Mouse (Mus musculus) activated CD4-positive, CD25-positive, alpha-beta regulatory T cell, adult 4 months (primary cell): ENCODE results near the gene Agap1. TPM values are rescaled to one million over a fixed set of nuclear protein-coding genes. Genes with fewer than 3 reads are reported as not detected.

ENCODE experiments used
- ATAC-seq: one replicate; pipeline ENCODE4 v1.8.0; 2017
- polyA plus RNA-seq, 2 experiments: library from polyadenylated mRNA; unstranded; fragments of 100-300 nt; shearing (Covaris generic); gene quantifications; one replicate each; pipeline ENCODE4 v1.2.1; 2017

The Agap1 gene
- polyA plus RNA-seq, 2 experiments from 2014 or later: 0.04 to 0.05 TPM

- ATAC-seq: no peak
These were observed 413.2 kb downstream of the Agap1 start for GRCm38 (mm10) chr1:89867847-89868246.

- no peak for ATAC-seq
These were observed 415.7 kb downstream of the Agap1 start for GRCm38 (mm10) chr1:89870134-89870905.

- no peak for ATAC-seq
These were observed 416.3 kb downstream of the Agap1 start for GRCm38 (mm10) chr1:89870906-89871211.

GRCm38 (mm10) chr1:89876346-89877072, 421.9 kb downstream of the Agap1 start:
- ATAC-seq: no peak

- no peak for ATAC-seq
These were observed 423.9 kb downstream of the Agap1 start for GRCm38 (mm10) chr1:89878496-89878895.

GRCm38 (mm10) chr1:89880193-89880592, 425.6 kb downstream of the Agap1 start:
- no peak for ATAC-seq

GRCm38 (mm10) chr1:89880834-89881233, 426.2 kb downstream of the Agap1 start:
- ATAC-seq: no peak

- no peak for ATAC-seq
These were observed 429.7 kb downstream of the Agap1 start for GRCm38 (mm10) chr1:89884335-89884734.

GRCm38 (mm10) chr1:89885696-89886095, 431.1 kb downstream of the Agap1 start:
- no peak for ATAC-seq

GRCm38 (mm10) chr1:89891400-89891799, 436.8 kb downstream of the Agap1 start:
- ATAC-seq: no peak

- ATAC-seq: no peak
These were observed 437.7 kb downstream of the Agap1 start for GRCm38 (mm10) chr1:89892281-89892680.

- ATAC-seq: no peak
These were observed 441.2 kb downstream of the Agap1 start for GRCm38 (mm10) chr1:89895801-89896200.

GRCm38 (mm10) chr1:89899036-89899435, 444.4 kb downstream of the Agap1 start:
- no peak for ATAC-seq

GRCm38 (mm10) chr1:89899761-89900445, 445.3 kb downstream of the Agap1 start:
- no peak for ATAC-seq

- ATAC-seq: no peak
These were observed 446.8 kb downstream of the Agap1 start for GRCm38 (mm10) chr1:89901381-89901780.

- no peak for ATAC-seq
These were observed 447.6 kb downstream of the Agap1 start for GRCm38 (mm10) chr1:89902236-89902635.

GRCm38 (mm10) chr1:89902641-89903040, 448.0 kb downstream of the Agap1 start:
- no peak for ATAC-seq

GRCm38 (mm10) chr1:89909796-89910195, 455.2 kb downstream of the Agap1 start:
- ATAC-seq: no peak

- no peak for ATAC-seq
These were observed 457.8 kb downstream of the Agap1 start for GRCm38 (mm10) chr1:89912392-89912791.

GRCm38 (mm10) chr1:89913611-89914010, 459.0 kb downstream of the Agap1 start:
- ATAC-seq: no peak

GRCm38 (mm10) chr1:89918111-89918510, 463.5 kb downstream of the Agap1 start:
- ATAC-seq: no peak

- ATAC-seq: no peak
These were observed 464.6 kb downstream of the Agap1 start for GRCm38 (mm10) chr1:89919206-89919605.

- no peak for ATAC-seq
These were observed 467.2 kb downstream of the Agap1 start for GRCm38 (mm10) chr1:89921806-89922205.

GRCm38 (mm10) chr1:89922282-89922681, 467.7 kb downstream of the Agap1 start:
- no peak for ATAC-seq
